Mouse (Mus musculus): Measurements from ENCODE around the gene Echdc3. TPM values are rescaled to one million over a fixed set of nuclear protein-coding genes. Genes with fewer than 3 reads are reported as not detected.
A peak's percentile ranks its signal among the peaks of the same experiment; 100 is the strongest.

Gene Echdc3
- polyA plus RNA-seq, 1 experiment from 2014 or later = 2.0 TPM

GRCm38 (mm10) chr2:6159735-6160134 lies 53.1 kb downstream of the Echdc3 start:
- no peak overlapping the region for H3K4me3 ChIP-seq (ENCODE audit: low read depth, low read length)
- H3K9me3 ChIP-seq (replicated peaks; ENCODE audit: control insufficient read depth, low read length) = no peaks in the 10 kb centered on the region
- no peaks in the 10 kb centered on the region for H3K36me3 ChIP-seq (replicated peaks; ENCODE audit: control insufficient read depth, insufficient read depth, low read depth, low read length)
- 44% methylated on average over 2 of the region's 2 CpGs for WGBS
- H3K27ac ChIP-seq (replicated peaks; ENCODE audit: low read depth, low read length) = no peak overlapping the region
- no peaks in the 10 kb centered on the region for H3K4me1 ChIP-seq (ENCODE audit: control insufficient read depth, insufficient read depth, low read length)
- H3K27me3 ChIP-seq (ENCODE audit: control insufficient read depth, insufficient read depth, low read length) = no peaks in the 10 kb centered on the region
- H3K9ac ChIP-seq (replicated peaks; ENCODE audit: low read length) = no peak overlapping the region
- ATAC-seq (replicated peaks; ENCODE audit: insufficient number of reproducible peaks, low FRiP score, low TSS enrichment, low read depth) (no peak), DNase-seq (ENCODE audit: low spot score) (no peak)
- no peak overlapping the region for H3K4me2 ChIP-seq (ENCODE audit: low read depth, low read length)

GRCm38 (mm10) chr2:6159219-6159618 lies 53.6 kb downstream of the Echdc3 start:
- H3K4me1 ChIP-seq (ENCODE audit: control insufficient read depth, insufficient read depth, low read length) = no peaks in the 10 kb centered on the region
- no peaks in the 10 kb centered on the region for H3K36me3 ChIP-seq (replicated peaks; ENCODE audit: control insufficient read depth, insufficient read depth, low read depth, low read length)
- H3K4me2 ChIP-seq (ENCODE audit: low read depth, low read length) = no peak overlapping the region
- no peak overlapping the region for H3K4me3 ChIP-seq (ENCODE audit: low read depth, low read length)
- WGBS = 89% methylated on average over 9 of the region's 9 CpGs
- 0 out of 2 replicates have a peak, but pooled peaks have one; percentile 8 for ATAC-seq (replicated peaks; ENCODE audit: insufficient number of reproducible peaks, low FRiP score, low TSS enrichment, low read depth)
- H3K9ac ChIP-seq (replicated peaks; ENCODE audit: low read length) = no peak overlapping the region
- no peak overlapping the region for H3K27ac ChIP-seq (replicated peaks; ENCODE audit: low read depth, low read length)
- DNase-seq (ENCODE audit: low spot score) = no peak
- no peaks in the 10 kb centered on the region for H3K9me3 ChIP-seq (replicated peaks; ENCODE audit: control insufficient read depth, low read length)
- H3K27me3 ChIP-seq (ENCODE audit: control insufficient read depth, insufficient read depth, low read length) = no peaks in the 10 kb centered on the region

- 91% methylated on average over 7 of the region's 7 CpGs for WGBS
- Histone ChIP-seq H3K9me3 (replicated peaks; ENCODE audit: control insufficient read depth, low read length) (no peaks in the 10 kb centered on the region), H3K27me3 (ENCODE audit: control insufficient read depth, insufficient read depth, low read length) (no peaks in the 10 kb centered on the region), H3K4me2 (ENCODE audit: low read depth, low read length) (no peak overlapping the region), H3K36me3 (replicated peaks; ENCODE audit: control insufficient read depth, insufficient read depth, low read depth, low read length) (no peaks in the 10 kb centered on the region), H3K4me3 (ENCODE audit: low read depth, low read length) (no peak overlapping the region), H3K27ac (replicated peaks; ENCODE audit: low read depth, low read length) (no peak overlapping the region), H3K4me1 (ENCODE audit: control insufficient read depth, insufficient read depth, low read length) (no peaks in the 10 kb centered on the region), H3K9ac (replicated peaks; ENCODE audit: low read length) (no peak overlapping the region)
- ATAC-seq (replicated peaks; ENCODE audit: insufficient number of reproducible peaks, low FRiP score, low TSS enrichment, low read depth) = no peak
- DNase-seq (ENCODE audit: low spot score) = no peak
These were observed 55.2 kb downstream of the Echdc3 start for GRCm38 (mm10) chr2:6157635-6158034.

- H3K4me1 ChIP-seq (ENCODE audit: control insufficient read depth, insufficient read depth, low read length) = no peaks in the 10 kb centered on the region
- no peak overlapping the region for H3K27ac ChIP-seq (replicated peaks; ENCODE audit: low read depth, low read length)
- H3K9me3 ChIP-seq (replicated peaks; ENCODE audit: control insufficient read depth, low read length) = no peaks in the 10 kb centered on the region
- DNase-seq (ENCODE audit: low spot score) = no peak
- no peak for ATAC-seq (replicated peaks; ENCODE audit: insufficient number of reproducible peaks, low FRiP score, low TSS enrichment, low read depth)
- H3K4me2 ChIP-seq (ENCODE audit: low read depth, low read length) = no peak overlapping the region
- no peak overlapping the region for H3K9ac ChIP-seq (replicated peaks; ENCODE audit: low read length)
- no peak overlapping the region for H3K4me3 ChIP-seq (ENCODE audit: low read depth, low read length)
- no peaks in the 10 kb centered on the region for H3K27me3 ChIP-seq (ENCODE audit: control insufficient read depth, insufficient read depth, low read length)
- no peaks in the 10 kb centered on the region for H3K36me3 ChIP-seq (replicated peaks; ENCODE audit: control insufficient read depth, insufficient read depth, low read depth, low read length)
- 90% methylated on average over 4 of the region's 4 CpGs for WGBS
These were observed 55.6 kb downstream of the Echdc3 start for GRCm38 (mm10) chr2:6157208-6157607.

GRCm38 (mm10) chr2:6149801-6150200 lies 63.0 kb downstream of the Echdc3 start:
- Histone ChIP-seq H3K4me1 (ENCODE audit: control insufficient read depth, insufficient read depth, low read length) (no peaks in the 10 kb centered on the region), H3K4me2 (ENCODE audit: low read depth, low read length) (no peak overlapping the region), H3K27me3 (ENCODE audit: control insufficient read depth, insufficient read depth, low read length) (no peaks in the 10 kb centered on the region), H3K27ac (replicated peaks; ENCODE audit: low read depth, low read length) (no peak overlapping the region), H3K4me3 (ENCODE audit: low read depth, low read length) (no peak overlapping the region), H3K9me3 (replicated peaks; ENCODE audit: control insufficient read depth, low read length) (no peaks in the 10 kb centered on the region), H3K36me3 (replicated peaks; ENCODE audit: control insufficient read depth, insufficient read depth, low read depth, low read length) (no peaks in the 10 kb centered on the region), H3K9ac (replicated peaks; ENCODE audit: low read length) (no peak overlapping the region)
- no peak for ATAC-seq (replicated peaks; ENCODE audit: insufficient number of reproducible peaks, low FRiP score, low TSS enrichment, low read depth)
- 92% methylated on average over 5 of the region's 5 CpGs for WGBS
- no peak for DNase-seq (ENCODE audit: low spot score)

- no peaks in the 10 kb centered on the region for H3K4me1 ChIP-seq (ENCODE audit: control insufficient read depth, insufficient read depth, low read length)
- H3K4me3 ChIP-seq (ENCODE audit: low read depth, low read length) = no peak overlapping the region
- WGBS = 88% methylated on average over 7 of the region's 7 CpGs
- no peak for ATAC-seq (replicated peaks; ENCODE audit: insufficient number of reproducible peaks, low FRiP score, low TSS enrichment, low read depth)
- no peak overlapping the region for H3K27ac ChIP-seq (replicated peaks; ENCODE audit: low read depth, low read length)
- no peaks in the 10 kb centered on the region for H3K27me3 ChIP-seq (ENCODE audit: control insufficient read depth, insufficient read depth, low read length)
- no peaks in the 10 kb centered on the region for H3K9me3 ChIP-seq (replicated peaks; ENCODE audit: control insufficient read depth, low read length)
- no peak overlapping the region for H3K4me2 ChIP-seq (ENCODE audit: low read depth, low read length)
- no peaks in the 10 kb centered on the region for H3K36me3 ChIP-seq (replicated peaks; ENCODE audit: control insufficient read depth, insufficient read depth, low read depth, low read length)
- DNase-seq (ENCODE audit: low spot score) = no peak
- no peak overlapping the region for H3K9ac ChIP-seq (replicated peaks; ENCODE audit: low read length)
These were observed 65.9 kb downstream of the Echdc3 start for GRCm38 (mm10) chr2:6146901-6147300.

- Histone ChIP-seq H3K27me3 (ENCODE audit: control insufficient read depth, insufficient read depth, low read length) (no peaks in the 10 kb centered on the region), H3K4me1 (ENCODE audit: control insufficient read depth, insufficient read depth, low read length) (no peaks in the 10 kb centered on the region), H3K4me2 (ENCODE audit: low read depth, low read length) (no peak overlapping the region), H3K9me3 (replicated peaks; ENCODE audit: control insufficient read depth, low read length) (no peaks in the 10 kb centered on the region), H3K9ac (replicated peaks; ENCODE audit: low read length) (no peak overlapping the region), H3K4me3 (ENCODE audit: low read depth, low read length) (no peak overlapping the region), H3K27ac (replicated peaks; ENCODE audit: low read depth, low read length) (no peak overlapping the region), H3K36me3 (replicated peaks; ENCODE audit: control insufficient read depth, insufficient read depth, low read depth, low read length) (no peaks in the 10 kb centered on the region)
- DNase-seq (ENCODE audit: low spot score) (no peak), ATAC-seq (replicated peaks; ENCODE audit: insufficient number of reproducible peaks, low FRiP score, low TSS enrichment, low read depth) (no peak)
- WGBS = 79% methylated on average over 4 of the region's 4 CpGs
These were observed 66.6 kb downstream of the Echdc3 start for GRCm38 (mm10) chr2:6146257-6146656.

- DNase-seq (ENCODE audit: low spot score) (no peak), ATAC-seq (replicated peaks; ENCODE audit: insufficient number of reproducible peaks, low FRiP score, low TSS enrichment, low read depth) (peak; percentile 23; the same call in 1 of the 2 replicates)
- Histone ChIP-seq H3K4me2 (ENCODE audit: low read depth, low read length) (no peak overlapping the region), H3K36me3 (replicated peaks; ENCODE audit: control insufficient read depth, insufficient read depth, low read depth, low read length) (no peaks in the 10 kb centered on the region), H3K4me3 (ENCODE audit: low read depth, low read length) (no peak overlapping the region), H3K4me1 (ENCODE audit: control insufficient read depth, insufficient read depth, low read length) (no peaks in the 10 kb centered on the region), H3K27ac (replicated peaks; ENCODE audit: low read depth, low read length) (no peak overlapping the region), H3K9ac (replicated peaks; ENCODE audit: low read length) (no peak overlapping the region), H3K9me3 (replicated peaks; ENCODE audit: control insufficient read depth, low read length) (no peaks in the 10 kb centered on the region), H3K27me3 (ENCODE audit: control insufficient read depth, insufficient read depth, low read length) (no peaks in the 10 kb centered on the region)
- 67% methylated on average over 10 of the region's 10 CpGs for WGBS
These were observed 67.2 kb downstream of the Echdc3 start for GRCm38 (mm10) chr2:6145611-6146010.

All from embryonic facial prominence, embryonic 11.5 days (tissue).